Mouse (Mus musculus): ENCODE results near the gene Ankrd40. TPM values are rescaled to one million over a fixed set of nuclear protein-coding genes. Genes with fewer than 3 reads are reported as not detected.

Gene Ankrd40
- 7.4 and 9.0 TPM in 2 replicates for polyA plus RNA-seq (2015; fragmentation: Nextera tagmentation; extraction: Ambion mirVana)

DNA sequence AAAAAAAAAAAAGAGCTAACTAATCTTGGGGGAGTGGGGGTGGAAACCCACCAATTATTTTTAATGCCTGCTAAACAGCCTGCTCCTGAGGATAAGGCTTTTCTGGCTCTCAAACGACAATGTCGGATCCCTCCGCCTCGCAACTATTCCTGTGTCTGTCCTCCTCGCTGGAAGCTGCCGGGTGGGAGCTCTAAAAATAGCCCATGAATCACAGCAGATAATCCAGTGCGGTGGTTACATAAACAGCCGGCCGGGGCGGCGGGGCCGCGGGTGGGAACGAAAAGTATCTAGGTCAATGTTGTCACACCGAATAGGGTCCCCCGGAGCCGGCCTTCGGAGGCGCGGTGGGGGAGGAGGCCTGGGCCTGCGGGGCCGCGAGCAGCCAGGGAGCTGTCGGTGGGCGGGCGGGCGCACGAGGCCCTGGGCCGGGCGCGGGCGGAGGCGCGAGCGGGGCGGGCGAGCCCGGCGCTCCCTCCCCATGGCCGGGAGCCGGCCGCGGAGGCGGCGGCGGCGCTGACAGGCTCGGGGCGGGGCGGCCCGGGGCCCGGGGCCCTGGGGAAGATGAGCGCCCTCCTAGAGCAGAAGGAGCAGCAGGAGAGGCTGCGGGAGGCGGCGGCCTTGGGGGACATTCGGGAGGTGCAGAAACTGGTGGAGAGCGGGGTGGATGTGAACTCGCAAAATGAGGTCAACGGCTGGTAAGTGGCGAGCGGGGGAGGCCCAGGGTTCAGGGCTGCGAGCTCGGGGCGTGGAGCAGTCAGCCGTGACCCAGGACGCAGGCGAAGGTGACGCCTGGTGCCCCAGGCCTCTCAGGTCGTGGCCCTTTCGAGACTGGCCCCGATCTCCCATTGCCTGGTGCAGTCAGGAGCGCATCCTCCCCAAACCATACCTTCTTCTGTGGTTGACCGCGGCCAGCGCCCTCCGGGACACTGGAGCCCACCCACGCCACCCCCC, at the start of gene Ankrd40:
TSS of gene Ankrd40 (plus strand) at position 309 of the 951 bp plus-strand sequence.
- Histone ChIP-seq H3K27me3 (no peaks in the 10 kb centered on the region), H3K9me3 (replicated peaks) (no peaks in the 10 kb centered on the region), H3K27ac (replicated peaks) (peak within 1 kb of the TSS; percentile 91), H3K4me3 (replicated peaks) (peak within 1 kb of the TSS; percentile 79), H3K4me1 (replicated peaks) (peaks cover 60% of the 10 kb centered on the region), H3K4me2 (peak within 1 kb of the TSS; percentile 93), H3K36me3 (replicated peaks) (no peaks in the 10 kb centered on the region), H3K9ac (peak within 1 kb of the TSS; percentile 87)
- under 1% methylated on average over 78 of the region's 78 CpGs for WGBS (ENCODE audit: insufficient replicate concordance)
- peak; percentile 87 for ATAC-seq (ENCODE audit: insufficient read depth)

DNA sequence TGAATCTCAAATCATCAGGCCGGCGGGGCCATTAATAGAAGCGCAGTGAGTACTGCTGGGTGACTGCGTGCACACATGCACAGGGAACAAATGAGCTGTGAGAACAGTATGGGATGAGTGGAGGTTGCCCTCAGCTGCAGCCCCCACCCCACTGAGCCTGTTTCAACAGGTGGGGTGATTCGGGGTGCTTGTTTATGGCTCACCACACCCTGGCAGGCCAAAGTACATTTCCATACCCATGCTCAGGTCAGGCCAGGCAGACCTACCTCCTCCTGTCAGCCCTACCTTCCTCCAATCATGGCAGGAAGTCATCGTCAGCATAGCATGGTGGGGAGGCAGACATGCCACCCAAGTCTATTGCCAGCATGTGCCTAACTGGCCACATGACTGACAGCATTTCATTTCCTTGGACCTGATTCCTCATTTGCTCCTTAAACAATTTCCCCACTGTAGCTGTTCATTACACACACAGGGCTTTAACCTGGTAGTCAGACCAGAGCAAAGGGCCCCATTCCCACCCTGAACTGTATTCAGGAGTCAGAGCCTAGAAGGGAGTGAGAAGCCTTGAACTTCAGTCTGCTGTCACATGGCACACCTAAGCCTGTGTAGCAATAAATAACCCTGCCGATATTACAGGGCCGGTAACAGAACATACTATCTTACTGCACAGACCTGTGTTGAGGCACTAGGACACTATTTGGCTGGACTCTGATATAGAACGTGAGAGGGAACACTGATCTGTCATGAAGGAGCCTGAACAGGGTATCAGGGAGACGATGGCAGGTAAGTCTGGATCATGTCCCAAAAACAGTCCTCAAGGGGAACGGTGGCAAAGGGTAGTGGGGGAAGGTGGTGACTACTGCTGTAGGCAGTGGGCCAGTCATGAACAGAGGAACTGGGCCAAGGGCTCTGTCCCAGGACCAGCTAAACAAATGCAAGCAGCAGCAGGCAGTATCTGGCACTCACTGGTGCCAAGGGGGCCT, 46.3 kb upstream of the Ankrd40 start, which contains the start of gene Gm21885:
TSS of gene Gm21885 (plus strand) at position 675 of the 983 bp plus-strand sequence.
- WGBS (ENCODE audit: insufficient replicate concordance), result 64% methylated on average over 11 of the region's 11 CpGs
- peak; percentile 47 for ATAC-seq (ENCODE audit: insufficient read depth)
- H3K9ac ChIP-seq, result 0 out of 2 replicates have a peak within 1 kb of the TSS, but pooled peaks have one; percentile 9

DNA sequence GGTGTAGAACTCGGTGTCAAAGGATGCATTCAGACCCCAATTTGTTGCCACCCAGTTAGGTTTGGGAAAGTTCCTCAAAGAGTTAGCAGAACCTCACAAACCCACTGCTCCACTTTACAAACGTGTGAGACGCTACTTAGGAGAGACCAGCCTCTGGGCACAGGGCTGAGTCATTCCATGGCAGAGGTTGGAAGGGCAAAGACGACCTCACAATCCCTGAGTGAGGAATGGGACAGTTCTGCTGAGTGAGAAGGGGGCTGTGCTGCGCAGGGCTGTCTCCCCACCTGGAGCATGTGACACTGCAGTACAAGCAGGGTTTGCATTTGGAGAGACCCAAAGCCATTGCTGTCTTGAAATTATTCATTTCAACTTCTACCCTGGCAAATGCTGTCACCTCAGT, 45.5 kb upstream of the Ankrd40 start:
- H3K9me3 ChIP-seq (replicated peaks), result no peaks in the 10 kb centered on the region
- H3K9ac ChIP-seq, result no peak overlapping the region
- no peak for ATAC-seq (ENCODE audit: insufficient read depth)
- WGBS (ENCODE audit: insufficient replicate concordance), result 65% methylated on average over 5 of the region's 5 CpGs
- H3K27me3 ChIP-seq, result no peaks in the 10 kb centered on the region
- H3K4me1 ChIP-seq (replicated peaks), result peaks cover 30% of the 10 kb centered on the region
- H3K4me3 ChIP-seq (replicated peaks), result no peak overlapping the region
- H3K4me2 ChIP-seq, result no peak overlapping the region
- H3K27ac ChIP-seq (replicated peaks), result no peak overlapping the region
- peaks cover 42% of the 10 kb centered on the region for H3K36me3 ChIP-seq (replicated peaks)

More for the DNA sequence above, 46.3 kb upstream of the Ankrd40 start, which contains the start of gene Gm21885:
- Histone ChIP-seq H3K4me1 (replicated peaks) (peaks cover 38% of the 10 kb centered on the region), H3K27me3 (no peaks in the 10 kb centered on the region), H3K4me2 (no peak within 1 kb of the TSS), H3K4me3 (replicated peaks) (no peak within 1 kb of the TSS), H3K9me3 (replicated peaks) (no peaks in the 10 kb centered on the region), H3K36me3 (replicated peaks) (peaks cover 34% of the 10 kb centered on the region), H3K27ac (replicated peaks) (0 out of 2 replicates have a peak within 1 kb of the TSS, but pooled peaks have one; percentile 8)

DNA sequence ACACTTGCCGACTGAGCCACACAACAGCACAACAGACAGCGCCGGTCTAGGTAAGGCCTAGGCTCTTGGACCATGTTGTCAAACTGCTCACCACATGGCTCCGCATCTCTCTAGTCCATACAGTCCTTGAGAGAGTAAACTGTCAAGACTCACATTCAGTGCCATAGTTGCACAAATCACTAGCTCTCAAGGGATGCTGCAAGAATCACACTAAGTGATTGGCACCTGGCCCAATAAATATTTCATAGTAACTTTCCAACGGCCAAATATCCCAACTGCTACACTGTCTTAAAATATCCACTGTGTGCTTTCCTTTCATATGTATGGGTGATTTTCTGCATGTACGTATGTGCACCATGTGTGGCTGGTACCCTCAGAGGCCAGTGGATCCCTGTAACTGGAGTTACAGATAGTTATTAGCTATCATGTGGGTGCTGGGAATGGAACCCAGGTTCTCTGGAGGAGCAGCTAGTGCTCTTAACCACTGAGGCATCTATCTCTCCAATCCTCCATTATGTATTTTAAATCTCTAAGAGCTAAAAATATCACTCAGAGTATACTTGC, 44.2 kb upstream of the Ankrd40 start:
- H3K27ac ChIP-seq (replicated peaks), result no peak overlapping the region
- H3K9me3 ChIP-seq (replicated peaks), result no peaks in the 10 kb centered on the region
- H3K36me3 ChIP-seq (replicated peaks), result peaks cover 56% of the 10 kb centered on the region
- no peak overlapping the region for H3K4me2 ChIP-seq
- 87% methylated on average over 6 of the region's 6 CpGs for WGBS (ENCODE audit: insufficient replicate concordance)
- no peak overlapping the region for H3K9ac ChIP-seq
- peaks cover 27% of the 10 kb centered on the region for H3K4me1 ChIP-seq (replicated peaks)
- H3K27me3 ChIP-seq, result no peaks in the 10 kb centered on the region
- no peak overlapping the region for H3K4me3 ChIP-seq (replicated peaks)
- ATAC-seq (ENCODE audit: insufficient read depth), result no peak

DNA sequence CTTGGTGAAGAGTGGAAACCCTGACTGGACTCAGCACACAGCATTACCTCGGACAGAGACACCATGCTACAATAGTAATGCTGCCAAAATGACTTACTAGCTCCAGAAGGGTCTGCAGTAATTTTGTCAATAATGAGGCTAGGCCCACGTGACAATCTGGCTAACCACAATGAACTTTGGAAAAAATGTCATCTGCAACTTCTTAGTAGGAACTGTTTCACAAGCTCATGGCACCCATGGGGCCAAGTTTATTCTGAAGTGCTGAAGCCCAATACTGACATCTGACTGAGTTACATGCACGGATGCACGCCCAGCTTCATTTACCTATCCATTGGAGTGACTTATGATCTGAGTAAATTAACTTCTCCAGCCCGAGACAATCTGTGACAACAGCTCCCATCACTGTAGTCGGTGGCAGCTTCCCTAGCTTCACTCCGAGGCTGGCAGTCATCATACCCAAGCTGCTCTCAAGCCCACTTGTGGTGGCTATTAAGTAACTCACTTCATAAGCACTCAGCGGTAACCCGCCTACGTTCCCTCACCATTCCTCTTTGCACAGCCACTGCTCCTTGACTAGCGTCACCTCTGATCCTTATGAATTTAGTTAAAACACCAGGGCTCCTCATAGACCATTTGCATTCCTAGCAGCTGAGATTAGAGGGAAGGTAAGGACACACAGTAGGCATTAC, 41.8 kb upstream of the Ankrd40 start:
- no peak overlapping the region for H3K4me2 ChIP-seq
- 85% methylated on average over 11 of the region's 11 CpGs for WGBS (ENCODE audit: insufficient replicate concordance)
- H3K9me3 ChIP-seq (replicated peaks), result no peaks in the 10 kb centered on the region
- H3K36me3 ChIP-seq (replicated peaks), result peaks cover 77% of the 10 kb centered on the region
- no peak overlapping the region for H3K4me3 ChIP-seq (replicated peaks)
- H3K4me1 ChIP-seq (replicated peaks), result peaks cover 41% of the 10 kb centered on the region
- H3K27ac ChIP-seq (replicated peaks), result no peak overlapping the region
- H3K9ac ChIP-seq, result no peak overlapping the region
- H3K27me3 ChIP-seq, result no peaks in the 10 kb centered on the region
- ATAC-seq (ENCODE audit: insufficient read depth), result no peak

DNA sequence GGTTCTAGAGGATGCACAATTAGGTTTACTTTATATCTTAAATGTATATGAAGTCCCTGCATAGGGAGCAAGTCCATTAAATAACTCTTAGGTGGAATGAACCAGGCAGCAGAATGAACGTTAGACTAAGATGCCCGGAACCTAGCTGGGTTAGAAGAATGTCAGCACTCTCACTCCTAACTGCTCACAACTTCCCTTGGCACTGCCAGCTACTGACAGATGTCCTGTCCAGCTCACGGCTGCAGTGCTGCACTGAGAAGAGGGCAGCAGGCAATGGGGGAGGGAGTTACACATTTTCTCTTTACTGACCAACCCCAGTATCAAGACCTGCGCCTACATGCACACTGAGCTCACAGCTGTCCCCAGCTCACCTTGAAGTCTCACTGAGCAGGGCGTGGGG, 40.7 kb upstream of the Ankrd40 start:
- peaks cover 86% of the 10 kb centered on the region for H3K36me3 ChIP-seq (replicated peaks)
- H3K4me1 ChIP-seq (replicated peaks), result peaks cover 39% of the 10 kb centered on the region
- H3K9ac ChIP-seq, result no peak overlapping the region
- ATAC-seq (ENCODE audit: insufficient read depth), result no peak
- no peak overlapping the region for H3K4me3 ChIP-seq (replicated peaks)
- no peaks in the 10 kb centered on the region for H3K9me3 ChIP-seq (replicated peaks)
- no peaks in the 10 kb centered on the region for H3K27me3 ChIP-seq
- peak overlapping the region; percentile 16; the same call in 1 of the 2 replicates for H3K27ac ChIP-seq (replicated peaks)
- H3K4me2 ChIP-seq, result no peak overlapping the region
- 93% methylated on average over 5 of the region's 5 CpGs for WGBS (ENCODE audit: insufficient replicate concordance)

DNA sequence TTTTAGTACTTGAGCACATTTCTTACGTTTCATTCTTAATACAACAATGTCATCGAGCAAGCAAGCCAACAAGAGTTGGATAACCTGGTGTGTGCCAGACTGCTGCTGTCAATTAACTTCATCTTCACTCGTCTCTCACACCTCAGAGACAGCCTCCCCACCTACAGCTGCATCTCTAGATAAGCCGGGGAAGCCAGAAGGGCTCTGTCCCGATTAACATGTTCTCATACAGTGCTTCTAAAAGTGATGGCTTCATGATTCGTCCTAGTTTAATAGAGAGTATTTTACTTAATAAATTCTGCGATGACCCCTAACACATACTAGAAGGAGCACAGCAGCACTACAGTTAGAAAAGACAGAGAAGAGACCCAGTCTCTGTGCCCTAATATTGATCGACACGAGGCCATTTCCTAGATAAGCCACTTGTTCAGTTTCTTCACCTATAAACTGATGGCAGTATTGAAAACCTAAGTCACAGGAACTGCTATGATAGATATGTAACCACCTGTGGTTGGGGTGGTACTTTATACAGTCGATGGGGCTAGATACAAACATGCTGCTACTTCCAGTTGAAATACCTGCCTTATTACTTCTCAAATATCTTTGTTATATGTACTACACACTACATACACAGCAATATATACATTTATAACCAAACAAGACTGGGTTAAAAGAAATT, 37.6 kb upstream of the Ankrd40 start:
- H3K4me3 ChIP-seq (replicated peaks), result peak overlapping the region; percentile 19
- ATAC-seq (ENCODE audit: insufficient read depth), result peak; percentile 99
- H3K4me2 ChIP-seq, result peak overlapping the region; percentile 57
- H3K27ac ChIP-seq (replicated peaks), result peak overlapping the region; percentile 93
- no peaks in the 10 kb centered on the region for H3K27me3 ChIP-seq
- H3K9me3 ChIP-seq (replicated peaks), result no peaks in the 10 kb centered on the region
- 35% methylated on average over 10 of the region's 10 CpGs for WGBS (ENCODE audit: insufficient replicate concordance)
- peaks cover 91% of the 10 kb centered on the region for H3K36me3 ChIP-seq (replicated peaks)
- H3K4me1 ChIP-seq (replicated peaks), result peaks cover 35% of the 10 kb centered on the region
- H3K9ac ChIP-seq, result peak overlapping the region; percentile 26; the same call in 1 of the 2 replicates

DNA sequence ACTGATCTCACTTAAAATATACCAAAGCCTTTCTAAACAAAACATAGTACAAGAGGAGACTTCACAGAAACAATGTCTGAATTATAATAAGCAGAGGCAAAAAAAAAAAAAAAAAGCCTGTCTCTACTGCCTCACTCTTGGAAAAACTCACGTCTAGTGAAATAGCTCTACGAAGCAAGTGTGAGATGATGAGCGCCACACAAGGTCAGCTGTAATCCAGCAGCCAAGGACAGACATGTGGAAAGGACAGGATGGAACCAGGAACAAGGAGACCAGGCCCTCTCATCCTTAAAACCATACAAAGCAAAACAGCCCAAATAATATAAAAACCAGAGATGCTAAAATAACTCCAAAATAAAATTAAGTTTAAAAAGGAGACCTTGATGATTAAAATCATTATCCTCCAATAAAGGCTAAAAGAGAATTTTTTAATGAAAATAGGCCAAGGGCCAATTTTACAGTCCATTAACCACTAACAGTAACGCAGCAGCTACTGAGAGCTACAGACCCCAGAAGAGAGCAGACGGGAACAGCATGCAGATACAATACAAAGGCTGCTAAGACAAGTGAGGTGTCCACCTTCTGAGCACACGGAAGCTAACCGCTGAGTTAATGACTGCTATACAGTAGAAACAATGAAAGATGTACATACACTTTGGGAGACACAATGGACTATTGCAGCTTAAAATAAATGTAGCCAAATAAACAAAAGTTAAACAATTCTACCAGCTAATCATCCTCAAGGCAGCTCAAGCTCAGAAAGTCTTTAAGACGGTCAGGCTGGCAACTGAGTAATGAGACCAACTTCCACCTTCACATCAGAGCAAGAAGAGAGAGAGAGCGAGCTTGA, 32.6 kb upstream of the Ankrd40 start:
- Histone ChIP-seq H3K4me1 (replicated peaks) (peaks cover 19% of the 10 kb centered on the region), H3K27ac (replicated peaks) (no peak overlapping the region), H3K36me3 (replicated peaks) (peaks cover 90% of the 10 kb centered on the region), H3K4me3 (replicated peaks) (no peak overlapping the region), H3K9me3 (replicated peaks) (no peaks in the 10 kb centered on the region), H3K9ac (no peak overlapping the region), H3K27me3 (no peaks in the 10 kb centered on the region), H3K4me2 (no peak overlapping the region)
- 91% methylated on average over 9 of the region's 9 CpGs for WGBS (ENCODE audit: insufficient replicate concordance)
- ATAC-seq (ENCODE audit: insufficient read depth), result no peak

DNA sequence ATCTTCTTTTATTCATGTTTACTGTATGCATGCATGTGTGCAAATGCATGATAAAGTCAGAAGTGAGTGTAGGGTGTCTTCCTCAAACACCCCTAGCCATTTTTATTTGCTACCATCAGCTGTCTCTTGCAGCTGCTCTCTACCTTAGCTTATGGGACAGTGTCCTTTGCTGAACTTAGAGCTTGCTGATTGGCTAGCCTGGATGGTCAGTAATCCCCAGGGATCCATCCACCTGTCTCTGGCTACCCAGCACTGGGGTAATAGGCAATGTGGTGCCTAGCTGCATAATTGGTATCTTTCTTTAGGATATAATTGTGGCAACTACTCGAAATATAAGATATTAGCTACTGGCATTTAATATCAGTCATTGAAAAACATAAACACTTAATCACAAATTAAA, 15.1 kb upstream of the Ankrd40 start:
- H3K9me3 ChIP-seq (replicated peaks), result no peaks in the 10 kb centered on the region
- no peak for ATAC-seq (ENCODE audit: insufficient read depth)
- peaks cover 61% of the 10 kb centered on the region for H3K4me1 ChIP-seq (replicated peaks)
- H3K4me2 ChIP-seq, result no peak overlapping the region
- no peak overlapping the region for H3K27ac ChIP-seq (replicated peaks)
- no peak overlapping the region for H3K9ac ChIP-seq
- H3K36me3 ChIP-seq (replicated peaks), result peaks cover 43% of the 10 kb centered on the region
- H3K4me3 ChIP-seq (replicated peaks), result no peak overlapping the region
- H3K27me3 ChIP-seq, result no peaks in the 10 kb centered on the region
- WGBS (ENCODE audit: insufficient replicate concordance), result 71% methylated on average over 1 of the region's 1 CpGs
